Mouse (Mus musculus) kidney, postnatal 10 days (tissue): ENCODE measurements around the gene Trim60.

ENCODE experiments used
- DNase-seq: peaks from one replicate; pipeline ENCODE4 v3.0.0; 2021; ENCODE audit warnings: mixed read lengths

The Trim60 gene

DNA sequence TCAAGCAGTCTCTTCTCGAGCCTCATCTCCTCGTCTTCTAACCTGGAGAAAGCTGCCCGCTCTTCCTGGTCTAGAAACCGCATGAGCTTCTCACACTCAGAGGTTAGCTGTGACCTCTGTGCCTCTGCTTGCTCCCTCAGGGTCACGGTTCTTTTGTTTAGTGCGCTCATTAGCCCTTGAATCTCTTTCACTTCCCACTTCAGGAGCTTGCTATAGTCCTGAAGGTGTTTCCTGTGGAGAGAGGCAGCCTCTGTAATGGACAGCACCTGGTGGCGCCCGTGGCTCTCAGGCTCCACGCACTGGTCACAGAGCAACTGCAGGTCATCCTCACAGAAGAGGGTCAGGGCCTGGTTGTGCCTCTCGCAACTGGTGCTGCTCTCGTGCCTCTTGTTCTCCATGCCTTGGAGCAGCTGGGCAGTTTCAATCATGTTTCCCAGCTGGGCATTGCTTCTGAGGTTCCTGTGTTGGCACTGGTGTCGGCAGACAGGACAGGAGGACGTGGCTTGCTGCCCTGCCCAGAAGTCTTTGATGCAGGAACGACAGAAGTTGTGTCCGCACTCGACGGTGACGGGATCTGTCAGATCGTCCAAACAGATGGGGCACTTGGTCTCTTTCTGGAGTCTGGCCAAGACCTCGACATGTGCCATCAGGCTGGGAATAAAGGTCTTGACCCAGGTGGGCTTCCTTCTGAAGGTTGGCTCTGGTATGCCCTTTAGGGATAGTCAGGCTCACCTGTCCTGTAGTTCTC is 35.1 kb downstream of the Trim60 start:
- DNase-seq: no peak

DNA sequence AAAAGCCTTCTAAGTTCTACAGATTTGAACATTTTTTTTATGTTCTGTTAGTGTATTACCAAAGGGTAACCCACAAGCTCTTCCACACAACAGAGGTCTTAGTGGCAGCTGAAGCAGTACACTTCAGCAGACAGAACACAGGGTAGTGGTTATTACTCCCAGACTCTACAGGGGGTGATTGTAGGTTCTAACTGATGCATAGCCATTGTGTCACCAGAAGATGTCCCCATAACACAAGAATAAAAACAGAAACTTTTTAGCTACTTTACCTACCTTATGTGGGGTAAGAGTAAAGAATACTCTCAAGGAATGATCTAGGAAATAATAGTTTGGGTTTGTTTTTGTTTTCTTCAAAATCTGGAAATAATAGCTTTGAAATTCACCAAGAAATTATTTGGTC is 55.5 kb downstream of the Trim60 start:
- DNase-seq: no peak

DNA sequence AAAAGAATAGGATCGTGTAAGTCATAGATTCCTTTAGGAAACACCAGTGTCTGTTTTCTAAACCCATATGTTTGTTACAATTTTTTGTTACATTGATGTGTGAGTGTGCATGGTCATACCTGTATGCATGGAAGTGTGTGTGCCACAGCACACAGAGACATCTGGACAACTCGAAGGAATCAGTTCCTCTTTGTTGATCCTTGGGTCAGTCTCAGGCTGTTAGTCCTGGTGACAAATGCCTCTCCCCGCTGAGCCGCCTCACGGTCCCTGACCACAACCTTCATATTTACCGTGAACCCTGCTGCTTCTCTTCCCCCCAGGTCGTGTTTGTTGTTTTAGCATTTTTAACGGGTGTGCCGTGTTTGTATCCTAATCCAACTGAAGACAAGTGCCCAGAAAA is 59.4 kb downstream of the Trim60 start:
- DNase-seq: no peak

DNA sequence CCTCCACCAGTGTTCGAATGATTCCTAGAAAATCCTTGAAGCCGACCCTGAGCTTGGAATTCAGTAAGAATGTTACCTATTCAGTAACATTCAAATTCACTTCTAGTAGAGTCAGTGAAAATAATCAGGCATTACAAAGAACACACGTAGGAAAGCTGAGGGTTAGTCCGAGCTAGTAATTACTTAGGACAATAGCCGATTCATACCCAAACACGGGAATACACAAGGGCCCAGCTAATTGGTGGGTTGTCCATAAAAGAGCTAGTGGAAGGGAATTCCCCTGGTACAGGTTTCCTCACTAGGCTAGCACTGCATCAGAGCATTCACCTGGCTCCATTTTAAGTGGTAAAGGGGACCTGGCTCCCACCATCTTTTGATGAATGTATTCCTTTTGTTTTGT is 66.3 kb downstream of the Trim60 start:
- DNase-seq: no peak
